Mouse (Mus musculus): ENCODE measurements around the gene Sympk. TPM values are rescaled to one million over a fixed set of nuclear protein-coding genes. Genes with fewer than 3 reads are reported as not detected.

Gene Sympk
- total and polyA plus RNA-seq, 3 experiments = 122 to 226 TPM; not detected in 1

DNA sequence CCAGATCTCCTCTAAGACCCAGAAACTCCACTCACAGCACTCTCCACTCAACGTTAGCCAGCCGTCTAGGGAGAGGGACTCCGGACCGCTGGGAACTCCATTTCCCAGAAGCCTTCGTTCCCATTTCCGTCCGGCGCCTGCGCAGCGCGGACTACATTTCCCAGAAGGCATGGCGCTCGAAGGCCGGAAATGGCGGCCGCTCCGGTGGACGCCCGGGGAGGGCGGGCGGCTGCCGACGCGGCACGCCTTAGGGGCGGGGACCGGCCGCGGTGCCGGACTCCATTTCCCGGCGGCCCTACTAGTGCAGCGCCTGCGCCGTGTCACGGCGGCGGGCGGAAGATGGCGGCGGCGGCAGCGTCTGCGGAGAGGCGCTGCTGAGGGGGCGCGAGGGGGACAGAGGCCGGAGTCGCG is at the start of gene Sympk (continued):
- TF ChIP-seq E2F4 (IDR thresholded peaks at IDR 0.05; ENCODE audit: borderline replicate concordance, low read depth, low read length) (no peak), GABPA (IDR thresholded peaks at IDR 0.05; ENCODE audit: low read depth, low read length) (peak; percentile 34; the same call in 1 of the 2 replicates), MYB (IDR thresholded peaks at IDR 0.05; ENCODE audit: low read depth, low read length) (no peak)

DNA sequence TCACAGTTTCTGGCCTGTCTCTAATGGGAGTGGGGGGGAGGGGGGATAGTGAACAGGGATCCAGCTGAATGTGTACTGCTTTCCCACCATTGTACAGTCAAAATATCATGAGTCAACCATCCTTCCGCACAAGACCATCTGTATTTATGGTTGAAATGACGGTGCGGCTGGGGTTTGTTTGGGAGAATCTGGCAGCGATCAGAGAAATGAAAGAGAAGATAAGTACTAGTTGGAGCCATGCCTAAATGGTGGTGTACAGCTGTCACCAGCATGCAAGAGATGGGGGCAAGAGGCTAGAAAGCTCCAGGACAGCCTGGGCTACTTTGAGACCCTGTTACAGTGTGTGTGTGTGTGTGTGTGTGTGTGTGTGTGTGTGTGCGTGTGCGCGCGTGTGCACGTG is 45.8 kb upstream of the Sympk start:
- TF ChIP-seq MAX (IDR thresholded peaks at IDR 0.05; ENCODE audit: low read length) (no peak), ETS1 (IDR thresholded peaks at IDR 0.05; ENCODE audit: low read depth, low read length) (peak; percentile 34; the same call in 1 of the 2 replicates)
- Histone ChIP-seq H3K9ac (ENCODE audit: control insufficient read depth, low read depth, low read length, poor library complexity, severe bottlenecking) (no peak overlapping the region), H3K27ac (ENCODE audit: control insufficient read depth, low read depth, low read length) (no peak overlapping the region), H3K4me3 (ENCODE audit: control insufficient read depth in 1 of 2, insufficient read depth in 1 of 2, low read depth in 2 of 2, low read length in 2 of 2) (no peak overlapping the region), H3K79me2 (ENCODE audit: control insufficient read depth, insufficient read depth, low read length, poor library complexity) (no peaks in the 10 kb centered on the region), H3K36me3 (ENCODE audit: control insufficient read depth in 1 of 2, insufficient read depth in 2 of 2, low read length in 2 of 2) (no peaks in the 10 kb centered on the region), H3K27me3 (ENCODE audit: control insufficient read depth in 1 of 2, insufficient read depth in 2 of 2, low read length in 2 of 2) (peaks cover 9 to 18% of the 10 kb centered on the region in 2 experiments), H3K9me3 (replicated peaks; ENCODE audit: insufficient read depth, low read length) (no peaks in the 10 kb centered on the region), H3K4me1 (ENCODE audit: control insufficient read depth in 1 of 2, insufficient read depth in 2 of 2, low read length in 2 of 2) (0 out of 4 replicates have a peak, but pooled peaks cover 0 to 3% of the 10 kb centered on the region in 2 experiments)
- DNase-seq (ENCODE audit: low read depth, low spot score) = peak; percentile 44

DNA sequence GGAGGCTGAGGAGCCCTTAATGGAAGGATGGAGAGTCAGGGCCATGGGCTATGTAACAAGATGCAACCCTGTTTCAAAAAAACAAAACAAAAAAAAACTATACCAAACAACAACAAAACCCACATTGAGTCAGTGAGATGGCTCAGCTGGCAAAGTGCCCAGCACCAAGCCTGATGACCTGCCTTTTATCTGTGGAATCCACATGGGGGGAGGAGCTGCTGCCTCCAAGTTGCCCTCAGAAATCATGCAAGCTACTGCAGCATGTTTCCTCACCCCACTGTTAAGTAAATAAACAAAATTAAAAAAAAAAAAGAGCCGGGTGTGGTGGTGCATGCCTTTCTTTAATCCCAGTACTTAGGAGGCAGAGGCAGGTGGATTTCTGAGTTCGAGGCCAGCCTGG is 37.7 kb upstream of the Sympk start:
- H3K4me1 ChIP-seq (ENCODE audit: control insufficient read depth in 1 of 2, insufficient read depth in 2 of 2, low read length in 2 of 2) = peaks cover 2 to 21% of the 10 kb centered on the region in 2 experiments; a peak in 3 of 4 replicates
- peak; percentile 75 for DNase-seq (ENCODE audit: low read depth, low spot score)
- no peaks in the 10 kb centered on the region for H3K79me2 ChIP-seq (ENCODE audit: control insufficient read depth, insufficient read depth, low read length, poor library complexity)
- TF ChIP-seq SIN3A (IDR thresholded peaks at IDR 0.05; ENCODE audit: low read length) = 0 out of 2 replicates have a peak, but pooled peaks have one; percentile 24
- no peak for TF ChIP-seq E2F4 (IDR thresholded peaks at IDR 0.05; ENCODE audit: borderline replicate concordance, low read depth, low read length)
- TF ChIP-seq POLR2A (IDR thresholded peaks at IDR 0.05; ENCODE audit: control insufficient read depth in 1 of 2, insufficient read depth in 1 of 2, low read depth in 1 of 2, low read length in 2 of 2, poor library complexity in 1 of 2) = no peak
- TF ChIP-seq ELF1 (IDR thresholded peaks at IDR 0.05; ENCODE audit: low read depth, low read length) = no peak
- TF ChIP-seq TAL1 (IDR thresholded peaks at IDR 0.05; ENCODE audit: low read length) = peak; percentile 53
- peak; percentile 60; the same call in 1 of the 2 replicates for TF ChIP-seq MXI1 (IDR thresholded peaks at IDR 0.05; ENCODE audit: low read depth, low read length)
- TF ChIP-seq ETS1 (IDR thresholded peaks at IDR 0.05; ENCODE audit: low read depth, low read length) = no peak
- peak; percentile 51 for TF ChIP-seq GATA1 (IDR thresholded peaks at IDR 0.05; ENCODE audit: low read depth, low read length)
- TF ChIP-seq HCFC1 (IDR thresholded peaks at IDR 0.05; ENCODE audit: low read depth, low read length) = no peak
- 0 out of 2 replicates have a peak, but pooled peaks have one; percentile 21 for TF ChIP-seq TCF12 (IDR thresholded peaks at IDR 0.05; ENCODE audit: low read depth, low read length)
- no peak for TF ChIP-seq MAZ (IDR thresholded peaks at IDR 0.05; ENCODE audit: low read depth, low read length)
- no peak for TF ChIP-seq ZC3H11A (IDR thresholded peaks at IDR 0.05; ENCODE audit: low read depth, low read length)
- TF ChIP-seq RAD21 (IDR thresholded peaks at IDR 0.05; ENCODE audit: low read depth, low read length) = no peak
- TF ChIP-seq NELFE (IDR thresholded peaks at IDR 0.05; ENCODE audit: low read depth, low read length) = no peak
- TF ChIP-seq CTCF (IDR thresholded peaks at IDR 0.05 in 2 of 3, conservative IDR thresholded peaks at IDR 0.05 in 1 of 3; ENCODE audit: control insufficient read depth in 1 of 3, insufficient read depth in 1 of 3, low read depth in 2 of 3, low read length in 3 of 3, poor library complexity in 1 of 3, severe bottlenecking in 1 of 3) = no peak
- no peak for TF ChIP-seq BHLHE40 (IDR thresholded peaks at IDR 0.05; ENCODE audit: borderline replicate concordance, low read depth, low read length)
- 0 out of 2 replicates have a peak, but pooled peaks have one; percentile 30 for TF ChIP-seq MAX (IDR thresholded peaks at IDR 0.05; ENCODE audit: low read length)
- peak; percentile 26 to 35; a peak in 3 of 4 replicates for TF ChIP-seq EP300 (IDR thresholded peaks at IDR 0.05; ENCODE audit: low read depth in 1 of 2, low read length in 2 of 2)
- no peak for TF ChIP-seq MYB (IDR thresholded peaks at IDR 0.05; ENCODE audit: low read depth, low read length)
- no peak for TF ChIP-seq JUND (IDR thresholded peaks at IDR 0.05; ENCODE audit: low read depth, low read length)
- TF ChIP-seq POLR2AphosphoS2 (IDR thresholded peaks at IDR 0.05; ENCODE audit: low read length) = no peak
- TF ChIP-seq MYC (IDR thresholded peaks at IDR 0.05; ENCODE audit: low read depth, low read length) = 0 out of 2 replicates have a peak, but pooled peaks have one; percentile 21
- TF ChIP-seq RCOR1 (IDR thresholded peaks at IDR 0.05; ENCODE audit: low read depth, low read length) = no peak
- no peak for TF ChIP-seq ZMIZ1 (IDR thresholded peaks at IDR 0.05; ENCODE audit: low read depth, low read length)
- TF ChIP-seq ZNF384 (IDR thresholded peaks at IDR 0.05; ENCODE audit: low read depth, low read length) = peak; percentile 74
- TF ChIP-seq GABPA (IDR thresholded peaks at IDR 0.05; ENCODE audit: low read depth, low read length) = no peak
- no peaks in the 10 kb centered on the region for H3K27me3 ChIP-seq (ENCODE audit: control insufficient read depth in 1 of 2, insufficient read depth in 2 of 2, low read length in 2 of 2)
- H3K36me3 ChIP-seq (ENCODE audit: control insufficient read depth in 1 of 2, insufficient read depth in 2 of 2, low read length in 2 of 2) = peaks cover 0 to 7% of the 10 kb centered on the region in 2 experiments; a peak in 2 of 4 replicates
- no peaks in the 10 kb centered on the region for H3K9me3 ChIP-seq (replicated peaks; ENCODE audit: insufficient read depth, low read length)
- no peak overlapping the region for H3K4me3 ChIP-seq (ENCODE audit: control insufficient read depth in 1 of 2, insufficient read depth in 1 of 2, low read depth in 2 of 2, low read length in 2 of 2)
- no peak overlapping the region for H3K9ac ChIP-seq (ENCODE audit: control insufficient read depth, low read depth, low read length, poor library complexity, severe bottlenecking)
- no peak overlapping the region for H3K27ac ChIP-seq (ENCODE audit: control insufficient read depth, low read depth, low read length)

All from MEL (cell line).